Mouse (Mus musculus) c-Kit-positive CD71-negative TER-119-negative erythroid progenitor cells, embryonic 14.5 days (primary cell): ENCODE results near the gene AC170998.1.
A peak's percentile ranks its signal among the peaks of the same experiment; 100 is the strongest.

Experiments used
- DNase-seq: peaks from one replicate; pipeline ENCODE4 v3.0.0-alpha.2; 2013; ENCODE audit warnings: low read depth

The AC170998.1 gene

DNA sequence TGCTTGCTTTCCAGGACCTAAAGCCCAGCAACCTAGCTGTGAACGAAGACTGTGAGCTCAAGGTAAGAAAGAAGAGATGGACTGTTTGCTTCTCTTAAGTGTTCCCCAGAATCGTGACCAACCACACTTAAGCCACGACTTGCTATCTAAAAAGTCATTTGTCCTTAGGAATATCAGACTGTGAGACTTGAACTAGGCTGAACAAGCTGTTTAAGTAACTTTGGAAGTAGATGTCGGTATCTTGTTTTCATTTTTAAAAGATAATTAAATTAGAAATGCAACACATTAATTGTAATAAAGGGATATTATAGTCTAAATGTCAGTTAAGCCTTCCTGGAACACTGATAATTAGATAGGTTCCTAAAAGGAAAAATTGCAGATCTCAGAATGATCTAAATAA lies at the start of gene AC170998.1:
Gene AC170998.1, plus strand, starts transcription at position 301 of the 400 bp plus-strand sequence.
- no peak for DNase-seq

DNA sequence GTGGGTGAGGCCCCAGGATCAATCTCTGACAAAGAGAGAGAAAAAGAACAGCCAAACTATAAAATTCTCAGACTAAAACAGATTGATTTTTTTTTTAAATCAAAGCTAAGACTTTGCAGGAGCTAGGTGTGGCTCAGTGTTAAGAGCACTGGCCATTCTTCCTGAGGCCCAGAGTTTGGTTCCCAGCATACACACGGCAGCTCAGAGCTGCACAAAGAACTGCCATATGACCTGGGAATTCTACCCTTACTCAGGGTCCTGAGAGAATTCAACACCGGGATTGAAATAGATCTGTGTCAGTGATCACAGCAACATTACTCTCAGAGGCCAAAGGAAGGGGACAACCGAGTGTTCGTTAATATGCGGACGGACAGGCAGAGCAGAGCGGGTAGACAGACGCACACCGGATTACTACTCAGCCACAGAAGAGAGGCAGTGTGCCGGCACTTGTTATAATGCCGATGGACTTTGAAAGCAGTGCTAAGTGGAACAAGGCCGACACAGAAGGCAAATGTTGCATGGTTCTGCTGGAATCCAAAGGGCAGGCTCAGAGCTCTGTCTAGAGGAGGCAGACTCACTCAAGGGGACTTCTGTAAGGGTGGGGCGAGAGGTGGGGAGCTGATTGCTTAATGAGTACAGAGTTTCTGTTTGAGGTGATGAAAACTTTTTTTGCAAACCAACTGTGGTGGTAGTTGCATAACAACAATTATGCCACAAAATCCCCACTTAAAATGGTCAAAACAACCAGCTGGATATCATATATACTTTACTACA lies 43.4 kb upstream of the AC170998.1 start:
- DNase-seq = no peak

DNA sequence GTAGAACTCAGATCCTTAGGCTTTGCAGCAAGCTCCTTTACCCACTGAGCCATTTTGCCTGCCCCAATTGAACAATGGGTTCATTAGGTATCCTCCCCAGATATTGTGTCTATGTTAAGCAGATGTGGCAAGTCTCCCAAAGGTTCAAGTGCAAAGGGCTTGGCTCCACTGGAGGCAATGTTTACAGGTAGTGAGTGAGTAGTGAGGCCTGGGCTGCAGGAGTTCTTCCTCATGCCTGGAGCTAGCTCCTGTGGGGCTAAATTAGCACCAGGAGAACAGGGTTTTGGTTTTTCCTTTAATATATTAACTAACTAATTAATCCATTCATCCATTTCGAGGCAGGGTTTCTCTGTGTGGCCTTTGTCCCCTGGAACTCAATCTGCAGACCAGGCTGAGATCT lies 42.3 kb upstream of the AC170998.1 start:
- no peak for DNase-seq

DNA sequence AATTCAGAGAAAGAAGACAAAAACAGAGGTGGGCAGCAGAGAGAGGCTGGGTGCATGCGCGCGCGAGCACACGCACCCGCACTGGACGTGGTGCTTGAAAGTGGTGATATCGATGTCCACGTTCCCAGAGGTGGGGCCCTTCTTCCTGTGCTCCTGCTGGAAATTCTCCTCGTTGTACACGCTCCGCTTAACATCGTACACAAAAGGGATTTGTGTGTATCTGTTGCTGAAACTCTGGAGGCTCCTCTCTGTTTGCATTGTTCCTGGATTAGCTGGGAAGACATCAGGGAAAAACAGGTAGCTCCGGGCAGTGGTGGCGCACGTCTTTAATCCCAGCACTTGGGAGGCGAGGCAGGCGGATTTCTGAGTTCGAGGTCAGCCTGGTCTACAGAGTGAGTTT lies 41.3 kb upstream of the AC170998.1 start:
- DNase-seq = no peak

DNA sequence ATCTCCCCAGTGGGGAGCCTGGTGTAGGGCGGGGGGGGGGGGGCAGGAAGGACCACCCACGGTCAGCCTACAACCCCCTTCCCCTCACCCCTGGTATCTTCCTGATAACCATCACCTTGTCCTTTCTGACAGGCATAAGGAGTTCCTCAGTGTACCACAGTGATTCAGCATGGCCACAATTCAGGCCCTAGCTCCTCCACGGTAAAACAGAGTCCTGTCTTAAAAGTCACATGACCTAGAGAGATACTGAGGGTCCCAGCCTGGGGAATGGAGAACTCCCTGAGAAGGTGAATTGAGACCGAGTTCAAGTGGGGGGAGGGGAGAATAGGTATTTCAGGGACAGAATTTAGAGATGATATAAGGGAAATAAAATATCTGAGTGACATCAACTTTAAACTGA lies 38.5 kb upstream of the AC170998.1 start:
- no peak for DNase-seq

DNA sequence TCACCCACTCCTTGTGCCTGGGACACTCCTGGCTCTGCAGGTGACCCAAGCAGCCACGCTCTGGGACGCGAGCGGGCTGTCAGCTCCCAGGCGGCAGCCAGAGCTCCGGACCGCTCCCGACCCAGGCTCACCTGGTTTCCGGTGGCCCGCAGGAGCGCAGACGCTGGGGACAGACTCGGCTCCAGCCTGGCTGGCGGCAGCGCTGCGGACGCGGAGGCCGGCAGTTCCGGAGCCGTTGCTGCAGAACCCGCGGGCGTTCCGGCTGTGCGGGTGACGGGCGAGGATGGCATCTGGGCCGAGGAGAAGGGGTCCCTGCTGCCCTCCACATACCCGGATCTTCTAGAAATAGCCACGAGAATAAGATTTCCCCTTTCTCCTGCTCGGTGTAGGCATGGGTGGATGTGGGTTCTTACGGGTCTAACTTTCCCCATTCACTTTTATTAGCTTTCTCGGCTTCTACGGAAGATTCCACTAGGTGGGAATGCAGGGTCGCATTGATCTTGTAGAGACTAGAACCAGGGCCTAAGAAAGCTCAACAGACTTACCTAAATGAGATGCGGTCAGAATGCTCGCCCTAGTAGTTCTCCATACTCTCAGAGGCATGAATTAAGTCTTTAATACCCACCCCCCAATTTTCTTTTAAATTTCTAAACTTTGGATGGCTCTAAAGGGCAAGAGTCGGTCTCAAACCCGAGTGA lies 36.1 kb upstream of the AC170998.1 start, which contains the start of gene Slc26a8:
Gene Slc26a8, minus strand, starts transcription at position 648 of the 698 bp plus-strand sequence.
- no peak for DNase-seq

DNA sequence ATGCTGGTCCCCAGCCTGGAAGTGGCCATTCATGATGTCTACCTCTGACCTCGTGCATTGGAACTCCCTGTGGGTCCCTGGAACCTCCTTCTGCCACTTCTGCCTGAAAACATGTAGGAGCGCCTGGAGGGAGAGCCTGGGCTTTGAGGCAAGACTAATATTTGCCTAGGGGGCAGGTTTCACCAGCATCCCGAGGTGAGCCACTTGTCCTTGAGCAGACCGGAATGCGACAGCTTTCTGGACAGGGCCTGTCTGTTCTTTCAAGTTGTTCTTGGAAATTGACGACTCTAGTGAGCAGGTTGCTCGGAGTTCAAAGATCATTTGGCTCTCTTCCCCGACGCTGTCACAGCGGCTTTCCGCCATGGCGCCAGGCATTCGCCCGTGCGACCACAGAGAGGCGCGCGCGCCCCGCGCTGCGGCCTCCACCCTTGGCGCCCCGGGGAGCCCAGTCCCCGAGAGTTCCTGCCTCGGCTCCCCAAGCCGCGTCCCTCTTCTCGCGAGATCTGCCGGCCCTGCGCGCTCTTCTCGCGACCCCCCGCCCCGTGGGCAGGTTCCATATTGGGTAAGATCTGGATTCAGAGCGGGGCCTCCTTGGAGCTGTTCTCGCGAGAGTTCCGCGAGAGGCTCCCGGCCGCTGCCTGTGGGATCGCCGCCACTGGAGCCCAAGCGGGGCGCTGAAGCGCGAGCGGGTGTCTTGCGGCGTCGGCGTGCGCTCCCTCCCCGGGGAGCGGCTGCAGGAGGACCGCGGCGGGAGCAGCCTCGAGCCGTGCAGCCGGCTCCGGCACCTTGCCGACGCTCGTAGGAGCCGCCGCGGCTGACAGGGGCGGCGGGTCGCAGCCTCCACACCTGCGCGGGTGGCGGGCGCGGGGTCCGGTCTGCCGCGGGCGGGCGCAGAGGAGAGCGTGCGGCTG lies 34.9 kb upstream of the AC170998.1 start, which contains the start of gene Mapk14:
Gene Mapk14, plus strand, starts transcription at position 554 of the 911 bp plus-strand sequence.
- peak; percentile 100 for DNase-seq

DNA sequence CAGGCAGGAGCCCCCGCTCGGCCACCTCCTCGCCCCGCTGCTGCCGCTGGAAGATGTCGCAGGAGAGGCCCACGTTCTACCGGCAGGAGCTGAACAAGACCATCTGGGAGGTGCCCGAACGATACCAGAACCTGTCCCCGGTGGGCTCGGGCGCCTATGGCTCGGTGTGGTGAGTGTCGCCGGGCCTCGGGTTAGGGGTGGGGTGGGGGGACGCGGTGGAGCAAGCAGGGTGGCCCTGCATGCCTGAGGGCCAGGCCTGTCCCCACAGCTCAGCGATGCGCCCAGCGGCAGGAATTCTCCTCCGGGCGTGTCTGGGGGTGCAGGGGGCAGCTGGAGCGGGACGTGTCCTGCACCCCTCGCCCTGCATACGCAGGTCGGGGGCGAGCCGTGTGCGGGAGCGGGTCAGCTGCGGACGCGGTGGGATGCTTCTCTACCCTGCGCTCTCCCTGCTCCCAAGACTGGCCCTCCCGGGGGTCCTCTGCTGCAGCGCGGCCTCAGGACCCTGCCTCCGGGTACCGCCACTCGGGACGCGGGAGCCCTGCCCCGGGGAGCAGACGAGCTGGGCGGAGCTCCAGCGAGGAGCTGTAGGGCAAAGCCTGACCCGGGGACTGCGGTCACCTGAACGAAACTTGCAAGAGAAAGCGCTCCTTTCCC lies 34.1 kb upstream of the AC170998.1 start:
- DNase-seq = no peak

DNA sequence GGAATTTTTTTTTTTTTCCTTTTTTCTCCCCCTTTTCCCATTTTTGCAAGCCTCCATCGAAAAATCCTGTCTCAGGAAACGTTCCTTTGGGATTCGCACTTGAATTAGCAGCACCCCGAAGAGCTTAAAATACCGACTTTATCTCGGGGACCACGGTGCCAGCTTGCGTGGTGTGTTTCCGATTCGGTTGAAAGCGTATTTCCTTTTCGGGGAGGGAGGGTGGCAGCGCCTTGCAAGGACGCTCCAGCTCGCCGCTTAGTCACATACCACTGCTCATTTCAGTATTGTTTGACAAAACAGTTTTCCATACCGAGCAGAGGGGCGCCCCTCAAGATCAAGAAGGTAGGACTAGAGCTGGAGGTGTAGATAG lies 33.6 kb upstream of the AC170998.1 start:
- peak; percentile 72 for DNase-seq

DNA sequence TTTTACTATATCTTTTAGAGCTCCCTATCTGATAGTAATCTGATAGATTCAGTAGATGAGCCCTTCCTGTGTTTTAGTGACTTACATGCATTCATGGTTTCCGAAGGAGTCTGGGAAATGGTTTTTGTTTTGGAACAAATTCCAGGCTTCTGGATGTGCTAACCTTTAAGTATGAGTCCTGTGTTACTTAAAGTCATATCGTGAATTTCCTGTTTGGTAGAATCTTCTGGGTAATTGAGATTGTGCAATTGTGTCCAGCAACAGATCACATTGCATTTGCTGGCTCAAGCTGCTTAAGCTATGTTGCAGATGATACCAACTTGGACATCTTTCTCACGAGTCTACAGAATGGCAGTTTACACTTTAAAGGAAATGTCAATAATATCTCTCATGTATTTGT lies 32.8 kb upstream of the AC170998.1 start:
- DNase-seq = no peak

DNA sequence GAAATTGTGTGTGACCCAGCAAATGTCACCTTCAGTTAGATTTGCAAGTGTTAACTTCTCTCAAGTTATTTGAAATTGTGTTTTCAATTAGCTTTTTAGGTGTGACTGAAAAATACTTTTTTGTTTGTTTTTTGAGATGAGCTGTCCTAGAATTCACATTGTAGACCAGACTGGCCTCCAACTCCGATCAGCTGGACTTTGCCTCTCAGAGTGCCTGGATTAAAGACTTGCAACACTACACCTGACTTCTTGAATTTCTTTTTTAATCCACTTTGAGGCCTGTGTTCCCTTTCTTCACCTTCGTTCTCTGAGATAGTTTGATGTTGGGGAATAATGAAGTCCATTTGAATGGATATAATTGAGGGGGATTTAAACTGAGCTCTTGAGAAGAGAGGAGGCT lies 31.8 kb upstream of the AC170998.1 start:
- DNase-seq = no peak

DNA sequence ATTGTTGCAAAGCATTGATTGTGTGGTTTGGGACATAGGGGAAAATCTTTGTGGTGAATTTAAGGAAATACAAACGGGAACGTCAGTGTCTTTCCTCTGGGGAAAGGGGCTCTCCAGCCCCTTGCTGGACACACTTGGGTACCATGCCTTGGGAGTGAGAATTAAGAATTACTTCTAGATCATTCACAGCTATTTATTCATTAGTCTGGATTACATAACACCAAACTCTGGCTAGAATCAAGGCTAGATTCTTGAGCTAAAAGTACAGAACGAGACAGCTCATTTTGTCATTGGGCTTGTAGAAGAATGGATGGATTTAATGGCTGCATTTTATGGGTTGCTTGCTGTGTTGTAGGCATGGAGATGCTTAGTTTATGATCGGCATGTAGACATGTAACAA lies 31.1 kb upstream of the AC170998.1 start:
- DNase-seq = no peak

DNA sequence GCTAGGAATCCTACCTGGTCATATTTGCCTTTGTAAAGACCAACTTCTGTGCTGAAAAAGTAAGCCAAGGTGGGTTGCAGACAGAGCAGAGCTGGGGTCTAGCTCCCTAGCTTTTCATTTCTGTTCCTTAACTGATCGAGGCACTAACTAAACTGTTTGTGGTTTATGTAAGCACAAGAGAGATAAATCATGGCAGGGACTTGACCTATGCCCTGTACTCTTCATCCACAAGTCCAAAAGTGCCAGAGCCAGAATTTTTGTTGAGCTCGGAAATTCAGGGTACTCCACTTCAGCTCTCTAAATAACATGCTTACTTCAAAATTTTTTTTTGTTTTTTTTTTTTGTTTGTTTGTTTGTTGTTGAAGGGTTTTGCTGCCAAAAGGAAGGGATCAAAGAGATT lies 29.2 kb upstream of the AC170998.1 start:
- no peak for DNase-seq

DNA sequence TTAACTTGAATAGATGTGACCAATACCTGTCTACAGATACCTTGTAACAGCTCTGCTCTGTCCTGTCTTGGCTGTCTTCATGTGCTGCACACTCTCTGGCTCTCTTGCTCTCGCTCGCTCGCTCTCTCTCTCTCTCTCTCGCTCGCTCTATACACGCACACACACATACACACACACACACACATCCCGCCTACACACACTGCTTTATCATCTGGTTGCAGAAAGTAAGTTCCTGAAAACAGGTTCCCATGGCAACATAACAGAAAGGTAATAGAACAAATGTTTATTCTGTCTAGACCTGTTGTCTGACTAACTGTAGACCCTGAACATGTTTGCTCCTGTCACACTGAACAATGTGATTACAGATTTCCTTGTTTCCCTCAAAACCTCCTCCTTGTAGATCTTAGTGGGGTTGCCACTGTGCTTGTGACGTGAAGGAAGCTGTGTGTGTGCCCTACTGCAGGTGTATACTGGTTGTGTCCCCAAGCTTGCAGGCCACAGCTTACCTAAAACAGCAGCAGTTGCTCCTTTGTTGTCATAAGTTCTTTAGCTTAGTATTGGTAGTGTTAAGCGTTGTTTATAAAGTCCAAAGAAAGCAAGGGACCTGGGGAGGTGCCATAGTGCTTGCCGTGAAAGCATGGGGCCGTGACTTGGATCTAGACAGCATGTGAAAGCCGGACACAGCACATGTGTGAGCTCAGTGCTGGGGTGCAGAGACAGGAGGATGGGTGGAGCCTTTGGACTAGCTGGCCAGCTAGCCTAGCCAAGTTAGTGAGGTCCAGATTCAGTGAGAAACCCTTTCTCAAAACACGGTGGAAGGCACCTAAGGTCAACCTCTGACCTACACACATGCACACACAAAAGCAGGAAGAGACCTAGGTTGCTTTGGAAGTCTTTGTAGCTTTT lies 28.3 kb upstream of the AC170998.1 start:
- DNase-seq = peak; percentile 72

DNA sequence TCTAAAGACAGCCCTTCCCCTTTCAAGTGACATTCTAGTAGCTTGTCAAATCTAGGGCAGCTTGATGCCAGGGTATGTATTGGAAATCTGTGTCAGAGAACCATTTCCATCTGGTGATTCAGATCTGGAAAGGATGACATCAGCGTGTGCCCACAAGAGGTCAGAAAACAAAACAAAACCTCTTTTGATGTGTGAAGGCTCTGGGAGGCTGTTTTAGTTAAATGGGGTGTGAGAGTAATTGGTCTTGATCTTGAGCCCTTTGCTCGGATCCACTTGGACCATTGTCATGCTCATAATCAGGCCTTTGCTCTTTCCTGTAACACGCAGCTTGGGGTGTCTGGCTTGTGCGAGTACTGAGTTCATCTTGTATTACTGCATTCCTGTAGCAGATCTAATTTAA lies 27.6 kb upstream of the AC170998.1 start:
- DNase-seq = no peak

DNA sequence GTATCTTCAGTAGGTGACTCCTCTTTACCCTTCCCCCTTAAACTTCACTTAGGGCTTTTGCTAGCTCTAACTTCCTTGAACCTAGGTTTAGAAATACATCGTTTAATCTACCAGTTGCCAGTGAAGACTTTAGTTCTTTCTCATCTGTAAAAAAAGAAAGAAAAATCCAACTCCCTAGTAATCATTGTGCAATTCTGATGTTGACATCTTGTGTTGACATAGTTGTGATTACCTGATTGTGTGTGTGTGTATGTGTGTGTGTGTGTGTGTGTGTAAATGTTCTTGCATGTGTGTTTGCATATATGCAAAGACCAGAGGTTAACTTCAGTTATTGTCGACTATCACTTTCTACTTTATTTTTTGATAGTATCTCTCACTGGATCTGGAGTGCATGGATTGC lies 27.2 kb upstream of the AC170998.1 start:
- no peak for DNase-seq

DNA sequence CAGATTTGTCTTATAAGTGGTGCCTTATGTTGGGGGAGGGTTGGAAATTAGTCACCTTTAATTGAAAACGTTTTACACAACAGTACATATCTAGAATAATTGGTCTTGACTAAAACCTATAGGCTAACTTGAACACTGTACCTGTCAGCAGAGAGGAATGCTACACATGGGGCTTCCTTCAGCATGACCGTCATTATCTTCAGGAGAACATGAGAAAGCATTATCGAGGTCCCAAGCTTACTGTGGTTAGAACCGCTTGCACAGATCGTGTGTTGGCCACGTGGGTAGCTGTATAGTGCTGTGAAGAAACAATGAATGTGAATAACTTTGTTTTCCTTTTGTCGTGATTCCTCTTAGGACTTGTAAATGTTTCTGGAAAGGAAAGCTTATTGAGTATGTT lies 26.1 kb upstream of the AC170998.1 start:
- no peak for DNase-seq

DNA sequence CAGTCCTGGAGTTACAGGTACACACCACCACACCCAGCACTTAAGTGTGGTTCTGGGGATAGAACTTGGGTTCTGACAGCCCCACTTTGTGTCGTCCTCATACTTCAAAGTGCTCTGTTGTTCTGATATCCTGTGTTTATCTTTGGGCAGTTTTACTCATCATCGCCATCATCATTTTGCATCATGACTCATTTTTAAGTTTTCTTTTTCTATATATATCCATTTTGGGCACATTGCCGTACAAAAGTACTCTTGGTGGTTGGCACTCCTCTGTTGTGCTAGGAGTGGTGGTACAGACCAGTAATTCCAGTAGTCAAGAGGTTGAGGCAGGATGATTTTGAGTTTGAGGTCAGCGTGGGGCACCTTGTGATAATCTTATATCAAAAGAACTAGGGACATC lies 24.7 kb upstream of the AC170998.1 start:
- no peak for DNase-seq

DNA sequence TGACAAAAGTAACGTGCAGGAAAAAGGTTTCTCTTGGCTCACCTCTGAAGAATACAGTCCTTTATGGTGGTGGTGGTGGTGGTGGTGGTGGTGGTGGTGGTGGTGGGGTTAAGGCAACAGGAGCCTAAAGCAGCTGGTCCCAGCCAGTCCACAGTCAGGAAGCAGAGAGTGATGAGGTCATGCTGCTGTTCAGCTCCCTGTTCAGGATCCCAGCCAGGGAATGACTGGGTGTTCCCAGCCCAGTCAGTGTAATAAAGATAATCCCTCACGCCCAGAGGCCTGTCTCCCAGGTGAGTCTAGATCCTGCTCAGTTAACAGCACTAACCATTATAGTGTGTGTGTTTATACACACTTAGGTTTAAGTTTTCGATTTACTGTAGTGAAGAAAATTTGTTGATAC lies 24.1 kb upstream of the AC170998.1 start:
- DNase-seq = no peak

DNA sequence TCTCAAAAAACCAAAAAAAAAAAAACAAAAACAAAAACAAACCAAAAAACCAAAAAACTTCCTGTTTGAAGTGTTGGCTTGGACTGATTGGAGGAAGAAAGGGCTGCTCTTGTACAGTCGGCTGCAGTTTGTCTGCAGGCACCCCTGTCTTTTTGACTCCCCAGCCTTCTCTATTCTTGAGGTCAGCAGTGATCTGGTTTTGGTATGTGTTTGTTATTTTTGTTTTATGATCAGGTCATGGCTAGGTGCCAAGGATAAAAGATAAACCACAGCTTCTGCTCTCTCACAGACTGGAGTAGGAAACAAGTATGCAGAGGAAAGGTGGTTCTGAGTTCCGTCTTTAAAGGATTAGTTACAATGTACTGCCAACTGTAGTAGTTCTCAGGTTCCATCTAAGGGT lies 23.2 kb upstream of the AC170998.1 start:
- no peak for DNase-seq

DNA sequence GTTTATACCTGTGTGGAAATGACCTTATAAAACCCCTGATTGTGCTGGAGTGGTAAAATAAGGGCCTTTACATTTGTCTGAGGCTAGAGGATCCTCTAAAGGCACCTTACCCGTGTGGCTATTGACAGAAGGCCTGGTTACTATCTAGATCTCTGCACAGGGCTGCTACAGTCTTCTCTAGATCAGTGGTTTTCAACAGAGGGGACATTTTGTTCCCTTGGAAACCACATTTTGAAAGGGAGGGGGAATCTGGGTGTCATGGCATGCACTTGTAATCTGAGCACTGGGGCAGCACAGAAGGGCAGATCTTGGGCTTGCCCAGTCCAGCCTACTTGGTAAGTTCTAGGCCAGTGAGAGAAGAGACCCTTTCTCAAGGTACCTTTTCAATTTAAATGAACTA lies 19.2 kb upstream of the AC170998.1 start:
- no peak for DNase-seq
